Mouse (Mus musculus) forebrain, embryonic 15.5 days (tissue): ENCODE measurements around the gene Rhof. TPM values are rescaled to one million over a fixed set of nuclear protein-coding genes. Genes with fewer than 3 reads are reported as not detected.

Source experiments
- ATAC-seq: fragments of 200-750 bp; cut with Nextera tagmentation; replicated peaks from 2 replicates; pipeline ENCODE4 v1.8.0; 2017; ENCODE audit warnings: mild to moderate bottlenecking, moderate TSS enrichment, moderate library complexity
- H3K27ac ChIP-seq: fragments of 300-500 bp; sonication (generic); replicated peaks from 2 replicates; pipeline ENCODE4 v1.5.1; 2015; ENCODE audit warnings: mild to moderate bottlenecking, inconsistent platforms
- H3K27me3 ChIP-seq: fragments of 300-500 bp; sonication (generic); 2 replicates; pipeline ENCODE4 v1.6.1; 2015; ENCODE audit warnings: inconsistent platforms
- H3K36me3 ChIP-seq: fragments of 300-500 bp; sonication (generic); 2 replicates; pipeline ENCODE4 v1.6.1; 2015; ENCODE audit warnings: mild to moderate bottlenecking, inconsistent platforms
- H3K4me1 ChIP-seq: fragments of 300-500 bp; sonication (generic); 2 replicates; pipeline ENCODE4 v1.6.1; 2015; ENCODE audit warnings: inconsistent platforms
- H3K4me2 ChIP-seq: fragments of 300-500 bp; sonication (generic); replicated peaks from 2 replicates; pipeline ENCODE4 v1.6.1; 2015; ENCODE audit warnings: mild to moderate bottlenecking, inconsistent platforms
- H3K4me3 ChIP-seq: fragments of 300-500 bp; sonication (generic); 2 replicates; pipeline ENCODE4 v1.5.1; 2015; ENCODE audit warnings: mild to moderate bottlenecking, inconsistent platforms
- H3K9ac ChIP-seq: fragments of 300-500 bp; sonication (generic); replicated peaks from 2 replicates; pipeline ENCODE4 v1.6.1; 2015; ENCODE audit warnings: mild to moderate bottlenecking, inconsistent platforms
- H3K9me3 ChIP-seq: fragments of 300-500 bp; sonication (generic); 2 replicates; pipeline ENCODE4 v1.6.1; 2016; ENCODE audit warnings: inconsistent platforms
- WGBS: fragments of 180-500 bp; shearing (Covaris S2); methylation state at CpG from one replicate; pipeline ENCODE4 v1.1.7; 2015; ENCODE audit warnings: mixed read lengths; 5-methylcytosine and 5-hydroxymethylcytosine counted together
- polyA plus RNA-seq: library from polyadenylated mRNA; unstranded; fragments of >200 nt; fragmentation: Nextera tagmentation; extraction: Ambion mirVana; gene quantifications from 2 replicates; pipeline ENCODE4 v1.2.1, GENCODE M21; 2015

Rhof gene
- polyA plus RNA-seq, 1 experiment from 2014 or later = 12.4 TPM

GRCm38 (mm10) chr5:123116080-123116479 is 16.4 kb downstream of the Rhof start:
- peaks cover 4% of the 10 kb centered on the region; the same call in 1 of the 2 replicates for H3K36me3 ChIP-seq
- no peak overlapping the region for H3K4me3 ChIP-seq
- WGBS = 75% methylated on average over 8 of the region's 8 CpGs
- no peak for ATAC-seq
- H3K27me3 ChIP-seq = no peaks in the 10 kb centered on the region
- no peak overlapping the region for H3K9ac ChIP-seq
- H3K4me1 ChIP-seq = no peaks in the 10 kb centered on the region
- H3K9me3 ChIP-seq = no peaks in the 10 kb centered on the region
- H3K27ac ChIP-seq = no peak overlapping the region
- H3K4me2 ChIP-seq = no peak overlapping the region

- WGBS = 43% methylated on average over 7 of the region's 7 CpGs
- no peaks in the 10 kb centered on the region for H3K27me3 ChIP-seq
- H3K4me2 ChIP-seq = no peak overlapping the region
- peaks cover 11% of the 10 kb centered on the region for H3K4me1 ChIP-seq
- no peaks in the 10 kb centered on the region for H3K9me3 ChIP-seq
- ATAC-seq = 0 out of 2 replicates have a peak, but pooled peaks have one; percentile 44
- H3K36me3 ChIP-seq = peaks cover 4% of the 10 kb centered on the region; the same call in 1 of the 2 replicates
- no peak overlapping the region for H3K4me3 ChIP-seq
- no peak overlapping the region for H3K27ac ChIP-seq
- H3K9ac ChIP-seq = no peak overlapping the region
Observed at GRCm38 (mm10) chr5:123114924-123115323, 17.6 kb downstream of the Rhof start.

GRCm38 (mm10) chr5:123114109-123114508 is 18.4 kb downstream of the Rhof start:
- no peak for ATAC-seq
- H3K4me2 ChIP-seq = no peak overlapping the region
- H3K9ac ChIP-seq = no peak overlapping the region
- no peaks in the 10 kb centered on the region for H3K36me3 ChIP-seq
- 76% methylated on average over 11 of the region's 11 CpGs for WGBS
- no peaks in the 10 kb centered on the region for H3K27me3 ChIP-seq
- no peak overlapping the region for H3K4me3 ChIP-seq
- H3K27ac ChIP-seq = no peak overlapping the region
- peaks cover 19% of the 10 kb centered on the region for H3K4me1 ChIP-seq
- H3K9me3 ChIP-seq = no peaks in the 10 kb centered on the region

GRCm38 (mm10) chr5:123110296-123110721 is 22.2 kb downstream of the Rhof start:
- peak; percentile 56 for ATAC-seq
- no peaks in the 10 kb centered on the region for H3K27me3 ChIP-seq
- no peak overlapping the region for H3K9ac ChIP-seq
- H3K4me1 ChIP-seq = peaks cover 20% of the 10 kb centered on the region
- no peaks in the 10 kb centered on the region for H3K36me3 ChIP-seq
- 20% methylated on average over 13 of the region's 13 CpGs for WGBS
- H3K4me3 ChIP-seq = no peak overlapping the region
- H3K27ac ChIP-seq = peak overlapping the region; percentile 44
- H3K4me2 ChIP-seq = no peak overlapping the region
- H3K9me3 ChIP-seq = no peaks in the 10 kb centered on the region

GRCm38 (mm10) chr5:123109452-123110203 is 22.9 kb downstream of the Rhof start:
- 31% methylated on average over 13 of the region's 13 CpGs for WGBS
- H3K4me3 ChIP-seq = no peak overlapping the region
- peak overlapping the region; percentile 44 for H3K27ac ChIP-seq
- peaks cover 20% of the 10 kb centered on the region for H3K4me1 ChIP-seq
- H3K9ac ChIP-seq = no peak overlapping the region
- H3K36me3 ChIP-seq = no peaks in the 10 kb centered on the region
- peak overlapping the region; percentile 35 for H3K4me2 ChIP-seq
- H3K27me3 ChIP-seq = no peaks in the 10 kb centered on the region
- peak; percentile 70 for ATAC-seq
- no peaks in the 10 kb centered on the region for H3K9me3 ChIP-seq

GRCm38 (mm10) chr5:123104769-123105168 is 27.7 kb downstream of the Rhof start:
- no peak overlapping the region for H3K27ac ChIP-seq
- no peaks in the 10 kb centered on the region for H3K36me3 ChIP-seq
- H3K4me1 ChIP-seq = peaks cover 8% of the 10 kb centered on the region
- no peaks in the 10 kb centered on the region for H3K27me3 ChIP-seq
- no peak overlapping the region for H3K4me2 ChIP-seq
- ATAC-seq = no peak
- WGBS = 80% methylated on average over 6 of the region's 6 CpGs
- H3K9me3 ChIP-seq = no peaks in the 10 kb centered on the region
- H3K9ac ChIP-seq = no peak overlapping the region
- no peak overlapping the region for H3K4me3 ChIP-seq

GRCm38 (mm10) chr5:123103556-123103955 is 28.9 kb downstream of the Rhof start:
- no peak overlapping the region for H3K9ac ChIP-seq
- H3K27ac ChIP-seq = no peak overlapping the region
- ATAC-seq = no peak
- H3K4me3 ChIP-seq = no peak overlapping the region
- no peaks in the 10 kb centered on the region for H3K9me3 ChIP-seq
- no peaks in the 10 kb centered on the region for H3K36me3 ChIP-seq
- WGBS = 84% methylated on average over 8 of the region's 8 CpGs
- no peaks in the 10 kb centered on the region for H3K27me3 ChIP-seq
- no peak overlapping the region for H3K4me2 ChIP-seq
- H3K4me1 ChIP-seq = no peaks in the 10 kb centered on the region

- Histone ChIP-seq H3K4me2 (no peak overlapping the region), H3K27me3 (no peaks in the 10 kb centered on the region), H3K4me3 (no peak overlapping the region), H3K27ac (no peak overlapping the region), H3K9ac (no peak overlapping the region), H3K36me3 (no peaks in the 10 kb centered on the region), H3K9me3 (no peaks in the 10 kb centered on the region), H3K4me1 (no peaks in the 10 kb centered on the region)
- ATAC-seq = no peak
- 80% methylated on average over 7 of the region's 7 CpGs for WGBS
Observed at GRCm38 (mm10) chr5:123102376-123102775, 30.1 kb downstream of the Rhof start.

GRCm38 (mm10) chr5:123098487-123098886 is 34.0 kb downstream of the Rhof start:
- no peak overlapping the region for H3K4me3 ChIP-seq
- no peak overlapping the region for H3K4me2 ChIP-seq
- WGBS = 76% methylated on average over 2 of the region's 2 CpGs
- no peaks in the 10 kb centered on the region for H3K27me3 ChIP-seq
- no peak for ATAC-seq
- H3K9ac ChIP-seq = no peak overlapping the region
- H3K4me1 ChIP-seq = no peaks in the 10 kb centered on the region
- no peaks in the 10 kb centered on the region for H3K9me3 ChIP-seq
- H3K27ac ChIP-seq = no peak overlapping the region
- H3K36me3 ChIP-seq = no peaks in the 10 kb centered on the region

GRCm38 (mm10) chr5:123096299-123096698 is 36.2 kb downstream of the Rhof start:
- no peaks in the 10 kb centered on the region for H3K36me3 ChIP-seq
- H3K4me2 ChIP-seq = no peak overlapping the region
- no peak overlapping the region for H3K27ac ChIP-seq
- H3K9ac ChIP-seq = no peak overlapping the region
- no peak for ATAC-seq
- no peak overlapping the region for H3K4me3 ChIP-seq
- WGBS = 87% methylated on average over 8 of the region's 8 CpGs
- H3K9me3 ChIP-seq = no peaks in the 10 kb centered on the region
- no peaks in the 10 kb centered on the region for H3K27me3 ChIP-seq
- no peaks in the 10 kb centered on the region for H3K4me1 ChIP-seq

- no peaks in the 10 kb centered on the region for H3K36me3 ChIP-seq
- no peak overlapping the region for H3K4me3 ChIP-seq
- no peaks in the 10 kb centered on the region for H3K27me3 ChIP-seq
- H3K9ac ChIP-seq = no peak overlapping the region
- no peaks in the 10 kb centered on the region for H3K9me3 ChIP-seq
- H3K4me2 ChIP-seq = no peak overlapping the region
- H3K4me1 ChIP-seq = no peaks in the 10 kb centered on the region
- ATAC-seq = no peak
- no peak overlapping the region for H3K27ac ChIP-seq
- WGBS = 69% methylated on average over 25 of the region's 25 CpGs
Observed at GRCm38 (mm10) chr5:123094238-123094991, 38.1 kb downstream of the Rhof start.

- Histone ChIP-seq H3K9ac (no peak overlapping the region), H3K27me3 (no peaks in the 10 kb centered on the region), H3K9me3 (no peaks in the 10 kb centered on the region), H3K36me3 (no peaks in the 10 kb centered on the region), H3K27ac (no peak overlapping the region), H3K4me2 (no peak overlapping the region), H3K4me3 (no peak overlapping the region), H3K4me1 (no peaks in the 10 kb centered on the region)
- no peak for ATAC-seq
- 85% methylated on average over 14 of the region's 14 CpGs for WGBS
Observed at GRCm38 (mm10) chr5:123093077-123093633, 39.3 kb downstream of the Rhof start.
